Mouse (Mus musculus): ENCODE results near the gene Emd. TPM values are rescaled to one million over a fixed set of nuclear protein-coding genes. Genes with fewer than 3 reads are reported as not detected.

Gene Emd
- polyA plus RNA-seq, 1 experiment, result 49.0 TPM

DNA sequence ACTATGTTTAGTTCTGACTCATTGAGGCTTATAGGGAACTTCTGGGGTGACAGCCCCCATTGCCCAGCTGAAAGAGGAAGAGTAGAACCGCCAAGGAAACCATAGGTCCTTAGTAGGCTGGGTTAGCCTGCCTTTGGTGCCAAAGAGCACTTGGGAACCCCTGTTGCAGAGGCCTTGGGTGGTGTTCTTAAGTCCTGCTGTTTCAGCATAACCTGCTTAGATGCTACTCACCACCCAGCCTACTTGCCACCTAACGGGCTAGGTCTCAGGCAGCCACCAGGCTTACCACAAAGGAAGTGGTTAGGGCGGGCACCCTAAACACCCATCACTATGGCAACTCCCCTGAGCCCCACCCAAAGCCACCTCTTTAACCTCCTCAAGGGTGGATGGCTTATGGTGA, 10.7 kb upstream of the Emd start:
- H3K4me1 ChIP-seq (ENCODE audit: control insufficient read depth, insufficient read depth, low read length), result no peaks in the 10 kb centered on the region; the same call in 1 of the 2 replicates
- H3K27ac ChIP-seq (ENCODE audit: insufficient read depth, low read length), result no peak overlapping the region
- no peak for DNase-seq
- TF ChIP-seq CTCF (IDR thresholded peaks at IDR 0.05; ENCODE audit: borderline replicate concordance, insufficient read depth, low read depth, low read length) (no peak), POLR2A (IDR thresholded peaks at IDR 0.05; ENCODE audit: borderline replicate concordance, insufficient read depth, low read length) (no peak)
- H3K27me3 ChIP-seq (ENCODE audit: control insufficient read depth, insufficient read depth, low read length), result no peaks in the 10 kb centered on the region
- 60% methylated on average over 3 of the region's 3 CpGs for WGBS
- no peak overlapping the region for H3K4me3 ChIP-seq (replicated peaks; ENCODE audit: insufficient read depth, low read depth, low read length)

GRCm38 (mm10) chrX:74244614-74245083, 9.8 kb upstream of the Emd start:
- no peak for TF ChIP-seq POLR2A (IDR thresholded peaks at IDR 0.05; ENCODE audit: borderline replicate concordance, insufficient read depth, low read length)
- TF ChIP-seq CTCF (IDR thresholded peaks at IDR 0.05; ENCODE audit: borderline replicate concordance, insufficient read depth, low read depth, low read length), result no peak
- no peaks in the 10 kb centered on the region for H3K27me3 ChIP-seq (ENCODE audit: control insufficient read depth, insufficient read depth, low read length)
- H3K4me3 ChIP-seq (replicated peaks; ENCODE audit: insufficient read depth, low read depth, low read length), result no peak overlapping the region
- DNase-seq, result no peak
- H3K4me1 ChIP-seq (ENCODE audit: control insufficient read depth, insufficient read depth, low read length), result no peaks in the 10 kb centered on the region; the same call in 1 of the 2 replicates
- no peak overlapping the region for H3K27ac ChIP-seq (ENCODE audit: insufficient read depth, low read length)
- 11% methylated on average over 3 of the region's 3 CpGs for WGBS

- DNase-seq, result no peak
- Histone ChIP-seq H3K4me3 (replicated peaks; ENCODE audit: insufficient read depth, low read depth, low read length) (peak overlapping the region; percentile 32), H3K27me3 (ENCODE audit: control insufficient read depth, insufficient read depth, low read length) (no peaks in the 10 kb centered on the region), H3K4me1 (ENCODE audit: control insufficient read depth, insufficient read depth, low read length) (peaks cover 2% of the 10 kb centered on the region; the same call in 1 of the 2 replicates), H3K27ac (ENCODE audit: insufficient read depth, low read length) (no peak overlapping the region)
- WGBS, result 11% methylated on average over 1 of the region's 1 CpGs
- no peak for TF ChIP-seq CTCF (IDR thresholded peaks at IDR 0.05; ENCODE audit: borderline replicate concordance, insufficient read depth, low read depth, low read length)
- TF ChIP-seq POLR2A (IDR thresholded peaks at IDR 0.05; ENCODE audit: borderline replicate concordance, insufficient read depth, low read length), result no peak
Observed at GRCm38 (mm10) chrX:74245107-74245506, 9.4 kb upstream of the Emd start.

- Histone ChIP-seq H3K4me1 (ENCODE audit: control insufficient read depth, insufficient read depth, low read length) (peaks cover 5% of the 10 kb centered on the region; the same call in 1 of the 2 replicates), H3K4me3 (replicated peaks; ENCODE audit: insufficient read depth, low read depth, low read length) (peak overlapping the region; percentile 92), H3K27ac (ENCODE audit: insufficient read depth, low read length) (peak overlapping the region; percentile 72), H3K27me3 (ENCODE audit: control insufficient read depth, insufficient read depth, low read length) (no peaks in the 10 kb centered on the region)
- TF ChIP-seq CTCF (IDR thresholded peaks at IDR 0.05; ENCODE audit: borderline replicate concordance, insufficient read depth, low read depth, low read length), result no peak
- peak; percentile 36; the same call in 1 of the 2 replicates for TF ChIP-seq POLR2A (IDR thresholded peaks at IDR 0.05; ENCODE audit: borderline replicate concordance, insufficient read depth, low read length)
- 6% methylated on average over 21 of the region's 21 CpGs for WGBS
- peak; percentile 77 to 80 for DNase-seq
Observed at GRCm38 (mm10) chrX:74245687-74246086, 8.8 kb upstream of the Emd start.

DNA sequence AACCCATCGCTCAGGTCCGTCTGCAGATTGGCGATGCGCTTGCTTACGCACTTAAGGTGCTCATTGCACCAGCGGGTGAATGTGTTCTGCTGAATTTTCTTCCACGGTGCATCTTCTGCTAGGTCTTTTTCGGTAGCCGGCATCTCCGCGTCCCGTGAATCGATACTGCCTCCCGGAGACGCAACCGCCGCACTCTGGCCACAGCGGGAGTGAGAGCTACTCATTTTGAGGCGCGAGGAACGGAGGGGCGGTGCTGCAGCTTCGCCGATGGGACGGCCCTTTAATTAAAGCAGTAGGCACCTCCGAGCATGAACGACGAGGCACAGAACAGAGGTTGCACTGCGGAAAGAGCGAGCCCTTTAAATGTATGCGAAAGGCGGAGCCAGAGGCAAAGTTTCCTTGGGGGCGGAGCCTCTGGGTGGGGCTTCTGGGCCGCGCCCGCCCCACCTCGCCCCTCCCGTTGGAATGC, 8.2 kb upstream of the Emd start:
- WGBS, result 10% methylated on average over 36 of the region's 38 CpGs

GRCm38 (mm10) chrX:74246693-74247092, 7.8 kb upstream of the Emd start:
- no peak for DNase-seq
- TF ChIP-seq POLR2A (IDR thresholded peaks at IDR 0.05; ENCODE audit: borderline replicate concordance, insufficient read depth, low read length) (no peak), CTCF (IDR thresholded peaks at IDR 0.05; ENCODE audit: borderline replicate concordance, insufficient read depth, low read depth, low read length) (no peak)
- WGBS, result 4% methylated on average over 15 of the region's 15 CpGs
- Histone ChIP-seq H3K4me1 (ENCODE audit: control insufficient read depth, insufficient read depth, low read length) (peaks cover 5% of the 10 kb centered on the region; the same call in 1 of the 2 replicates), H3K27ac (ENCODE audit: insufficient read depth, low read length) (no peak overlapping the region), H3K4me3 (replicated peaks; ENCODE audit: insufficient read depth, low read depth, low read length) (peak overlapping the region; percentile 76), H3K27me3 (ENCODE audit: control insufficient read depth, insufficient read depth, low read length) (no peaks in the 10 kb centered on the region)

More for the DNA sequence above, 8.2 kb upstream of the Emd start:
- Histone ChIP-seq H3K4me3 (replicated peaks; ENCODE audit: insufficient read depth, low read depth, low read length) (peak overlapping the region; percentile 92), H3K27ac (ENCODE audit: insufficient read depth, low read length) (peak overlapping the region; percentile 72), H3K4me1 (ENCODE audit: control insufficient read depth, insufficient read depth, low read length) (peaks cover 5% of the 10 kb centered on the region; the same call in 1 of the 2 replicates), H3K27me3 (ENCODE audit: control insufficient read depth, insufficient read depth, low read length) (no peaks in the 10 kb centered on the region)
- TF ChIP-seq POLR2A (IDR thresholded peaks at IDR 0.05; ENCODE audit: borderline replicate concordance, insufficient read depth, low read length) (peak; percentile 80), CTCF (IDR thresholded peaks at IDR 0.05; ENCODE audit: borderline replicate concordance, insufficient read depth, low read depth, low read length) (no peak)
- peak; percentile 85 to 92 for DNase-seq

DNA sequence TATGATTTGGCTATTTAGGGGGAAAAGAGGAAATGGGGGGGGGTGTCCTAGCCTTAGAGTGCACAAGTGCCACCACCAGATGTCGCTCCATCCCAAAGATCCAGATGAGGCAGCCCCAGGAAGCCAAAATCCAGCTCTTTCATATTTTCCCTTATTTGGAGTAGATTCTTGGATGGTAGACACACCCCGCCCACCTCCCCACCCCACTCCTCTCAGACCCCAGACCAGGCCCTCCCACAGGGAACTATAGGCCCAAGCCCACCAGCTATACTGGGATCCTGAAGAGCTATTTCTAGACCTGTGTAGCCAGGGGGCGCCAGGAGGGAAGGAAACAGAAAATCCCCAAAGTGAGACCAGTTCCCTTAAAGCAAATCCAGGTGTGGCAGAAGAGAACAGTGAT, 5.8 kb upstream of the Emd start:
- H3K27ac ChIP-seq (ENCODE audit: insufficient read depth, low read length), result peak overlapping the region; percentile 54; the same call in 1 of the 2 replicates
- H3K27me3 ChIP-seq (ENCODE audit: control insufficient read depth, insufficient read depth, low read length), result no peaks in the 10 kb centered on the region
- peaks cover 5% of the 10 kb centered on the region; the same call in 1 of the 2 replicates for H3K4me1 ChIP-seq (ENCODE audit: control insufficient read depth, insufficient read depth, low read length)
- WGBS, result 15% methylated on average over 3 of the region's 3 CpGs
- DNase-seq, result peak; percentile 45 to 64
- H3K4me3 ChIP-seq (replicated peaks; ENCODE audit: insufficient read depth, low read depth, low read length), result peak overlapping the region; percentile 31
- TF ChIP-seq POLR2A (IDR thresholded peaks at IDR 0.05; ENCODE audit: borderline replicate concordance, insufficient read depth, low read length) (no peak), CTCF (IDR thresholded peaks at IDR 0.05; ENCODE audit: borderline replicate concordance, insufficient read depth, low read depth, low read length) (peak; percentile 47; the same call in 1 of the 2 replicates)

- WGBS, result 8% methylated on average over 35 of the region's 38 CpGs
- H3K27me3 ChIP-seq (ENCODE audit: control insufficient read depth, insufficient read depth, low read length), result no peaks in the 10 kb centered on the region
- peak within 1 kb of the TSS; percentile 93 for H3K27ac ChIP-seq (ENCODE audit: insufficient read depth, low read length)
- peak within 1 kb of the TSS; percentile 74 for H3K4me3 ChIP-seq (replicated peaks; ENCODE audit: insufficient read depth, low read depth, low read length)
- TF ChIP-seq POLR2A (IDR thresholded peaks at IDR 0.05; ENCODE audit: borderline replicate concordance, insufficient read depth, low read length) (0 out of 2 replicates have a peak, but pooled peaks have one; percentile 37), CTCF (IDR thresholded peaks at IDR 0.05; ENCODE audit: borderline replicate concordance, insufficient read depth, low read depth, low read length) (peak; percentile 28; the same call in 1 of the 2 replicates)
- DNase-seq, result peak; percentile 79 to 83
- H3K4me1 ChIP-seq (ENCODE audit: control insufficient read depth, insufficient read depth, low read length), result peaks cover 5% of the 10 kb centered on the region; the same call in 1 of the 2 replicates
Observed at GRCm38 (mm10) chrX:74249615-74250014, 4.9 kb upstream of the Emd start, which contains the start of gene Flna. Flna (minus strand) TSS chrX:74249820.
